Mouse (Mus musculus) ovary, postnatal 14 days (tissue): Measurements from ENCODE around the gene Bicd2.

Experiments
- DNase-seq: peaks from one replicate; pipeline ENCODE4 v3.0.0; 2022; ENCODE audit warnings: low spot score

Bicd2 gene

DNA sequence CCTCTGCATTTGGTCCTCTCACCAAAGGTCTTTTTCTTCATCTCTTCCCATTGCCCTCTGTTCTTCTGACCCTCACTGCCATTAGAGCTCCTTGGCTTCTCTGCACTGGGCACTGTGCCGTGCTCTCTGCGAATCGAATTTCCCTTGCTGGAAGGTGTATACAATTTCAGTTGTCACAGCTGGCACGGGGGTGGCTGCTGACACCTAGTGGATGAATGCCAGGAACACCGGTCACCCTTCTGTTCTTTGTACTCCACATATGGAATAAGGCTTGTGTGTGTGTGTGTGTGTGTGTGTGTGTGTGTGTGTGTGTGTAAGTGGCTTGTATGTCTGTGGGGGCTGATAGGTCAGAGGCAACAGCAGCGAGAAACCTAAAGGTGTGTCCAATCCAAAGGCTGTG lies 58.8 kb downstream of the Bicd2 start:
- DNase-seq, result peak; percentile 15

GRCm38 (mm10) chr13:49402628-49403027 lies 61.2 kb downstream of the Bicd2 start:
- no peak for DNase-seq

DNA sequence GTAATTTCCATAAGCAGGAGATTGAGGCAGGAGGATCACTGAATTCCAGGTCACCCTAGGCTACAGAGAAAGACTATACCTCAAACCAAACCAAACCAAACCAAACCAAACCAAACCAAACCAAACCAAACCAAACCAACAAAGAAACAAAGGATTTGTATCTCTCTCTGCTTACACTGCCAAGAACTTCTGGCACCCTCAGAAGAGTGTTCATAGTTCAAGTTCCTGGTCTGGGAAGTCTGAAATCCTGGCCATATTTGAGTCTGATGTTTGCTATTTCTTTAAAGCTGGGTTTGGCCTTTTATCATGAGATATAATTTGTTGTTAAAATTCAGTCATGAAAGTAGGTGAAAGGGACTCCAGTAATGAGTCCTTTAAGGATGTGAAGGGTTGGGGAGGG lies 66.4 kb downstream of the Bicd2 start:
- DNase-seq, result no peak

DNA sequence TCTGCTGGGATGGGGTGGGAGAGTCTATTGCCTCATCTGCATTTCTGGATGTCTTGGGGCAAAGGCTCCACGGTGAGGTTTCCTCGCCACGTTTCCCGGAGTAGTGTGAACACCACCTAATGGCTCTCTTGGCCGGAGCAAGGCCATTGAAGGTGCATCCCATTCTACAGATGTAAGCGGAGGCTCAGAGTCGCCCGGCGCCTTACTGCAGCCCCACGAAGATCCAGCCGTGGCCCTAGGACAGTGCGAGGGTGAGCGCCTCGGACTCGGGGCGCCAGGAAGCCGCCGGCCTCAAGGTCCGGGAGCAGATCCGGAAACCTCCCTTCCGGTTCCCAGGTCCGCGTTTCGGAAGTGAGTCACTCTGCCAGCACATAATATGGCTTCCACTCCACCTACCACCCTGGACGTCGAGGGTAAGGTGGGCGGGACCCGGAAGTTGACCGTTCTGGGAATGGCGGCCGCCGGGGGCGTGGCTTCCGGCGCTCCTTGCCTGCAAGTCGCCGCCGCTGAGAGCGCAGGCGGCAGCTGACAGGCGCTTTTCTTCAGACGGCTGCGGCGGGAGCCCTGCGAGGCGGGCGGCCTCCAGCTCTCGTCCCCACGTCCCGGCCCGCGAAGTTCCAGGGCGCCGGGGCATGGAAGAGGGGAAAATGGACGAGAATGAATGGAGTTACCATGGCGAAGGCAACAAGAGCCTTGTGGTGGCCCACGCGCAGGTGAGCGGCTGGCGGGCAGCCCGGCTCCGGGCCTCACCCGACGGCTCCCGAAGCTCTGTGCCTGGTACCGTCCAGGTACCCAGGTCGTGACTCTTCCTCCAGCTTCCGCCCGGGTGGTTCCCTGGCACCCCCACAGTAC lies 79.6 kb downstream of the Bicd2 start, which contains the start of gene Ippk:
Ippk (plus strand) TSS at position 496 of the 852 bp plus-strand sequence.
- peak; percentile 95 for DNase-seq

- DNase-seq, result no peak
These were observed 80.2 kb downstream of the Bicd2 start for GRCm38 (mm10) chr13:49421606-49421917.

DNA sequence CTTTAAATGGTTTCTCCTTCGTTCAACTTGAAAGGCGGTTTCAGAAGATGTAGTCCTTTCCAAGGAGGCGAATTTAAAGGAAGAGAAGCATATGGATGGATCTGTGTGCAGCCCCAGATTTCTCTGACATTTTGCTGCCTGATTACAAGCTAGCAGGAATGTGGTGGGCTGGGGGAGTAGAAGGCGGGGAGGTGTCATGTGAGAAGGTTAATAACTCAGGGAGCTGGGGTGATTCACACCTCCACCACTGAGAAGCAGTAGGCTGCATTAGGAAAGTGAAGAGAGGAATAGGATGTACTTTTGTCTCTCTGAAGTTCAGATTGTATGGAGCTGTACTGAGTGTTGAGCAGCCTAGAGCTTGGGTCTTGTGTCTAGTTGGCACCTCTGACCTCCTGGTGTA lies 80.6 kb downstream of the Bicd2 start:
- DNase-seq, result no peak

DNA sequence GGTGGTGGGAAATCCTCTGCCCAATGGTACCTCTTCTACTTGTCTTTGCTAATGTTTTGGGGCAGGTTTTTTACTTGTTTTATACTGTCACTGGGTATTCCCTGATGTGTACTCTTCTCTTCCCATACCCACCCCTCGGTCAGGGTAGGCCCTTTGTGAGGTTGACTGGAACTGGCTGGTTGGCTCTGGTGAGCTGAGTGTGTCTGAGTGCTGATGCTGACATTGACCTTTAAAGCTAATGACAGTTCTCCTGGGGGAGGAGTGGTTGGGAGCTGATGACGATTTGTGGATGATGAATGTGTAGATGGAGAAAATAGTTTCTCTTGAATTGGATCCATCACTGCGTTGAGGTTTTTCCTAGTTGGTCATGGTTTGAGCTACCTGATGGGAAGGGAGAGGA lies 85.4 kb downstream of the Bicd2 start:
- DNase-seq, result no peak

DNA sequence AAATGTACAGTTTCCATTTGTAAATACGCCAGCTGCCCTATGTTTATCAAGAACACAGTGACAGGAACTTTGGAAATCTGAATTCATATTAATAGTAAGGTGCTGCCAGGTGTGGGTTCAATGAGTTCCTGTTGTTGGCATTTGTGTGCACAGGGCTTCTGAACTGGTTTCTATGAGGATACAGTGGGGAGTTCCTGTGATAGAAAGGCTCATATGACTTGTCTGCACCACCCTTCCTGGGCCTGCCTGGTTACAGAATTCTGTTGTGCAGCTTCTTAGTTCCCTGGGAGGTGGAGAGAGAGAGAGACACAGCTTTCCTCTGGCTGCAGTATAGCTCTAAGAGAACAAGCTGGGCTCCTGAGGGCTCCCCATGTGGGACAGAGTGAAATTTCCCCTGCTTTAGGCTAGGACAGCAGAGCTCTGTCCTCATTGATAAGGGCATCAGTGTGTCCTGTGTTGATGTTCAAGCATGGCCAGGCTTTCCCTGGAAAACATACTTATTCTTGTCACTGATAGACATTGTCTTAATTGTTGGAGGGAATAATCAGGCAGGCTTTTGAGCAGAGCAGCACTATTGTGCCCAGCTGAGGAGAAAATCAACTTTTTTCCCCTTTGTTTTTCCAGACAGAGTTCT lies 86.8 kb downstream of the Bicd2 start:
- DNase-seq, result no peak

GRCm38 (mm10) chr13:49430529-49430928 lies 89.1 kb downstream of the Bicd2 start:
- no peak for DNase-seq

GRCm38 (mm10) chr13:49433268-49434029 lies 92.1 kb downstream of the Bicd2 start:
- no peak for DNase-seq

DNA sequence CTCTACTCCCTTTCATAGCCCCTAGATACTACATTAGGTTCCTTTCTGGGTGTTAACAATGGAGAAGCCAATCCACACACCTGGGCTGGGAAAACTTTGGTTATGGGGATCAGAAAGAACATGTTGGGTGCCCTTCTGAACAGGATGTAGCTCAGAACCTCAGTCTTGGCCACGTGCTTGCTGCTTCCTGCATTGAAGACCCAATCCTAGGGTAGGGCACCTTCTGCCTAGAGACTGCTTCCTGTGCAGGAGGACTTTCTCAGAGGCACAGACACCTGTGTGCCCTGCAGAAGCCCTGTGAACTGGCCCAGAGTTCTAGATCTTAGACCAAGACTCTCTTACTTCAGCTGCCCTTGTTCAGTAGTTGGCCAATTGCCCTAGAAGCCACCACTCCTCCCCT lies 94.4 kb downstream of the Bicd2 start:
- DNase-seq, result no peak

DNA sequence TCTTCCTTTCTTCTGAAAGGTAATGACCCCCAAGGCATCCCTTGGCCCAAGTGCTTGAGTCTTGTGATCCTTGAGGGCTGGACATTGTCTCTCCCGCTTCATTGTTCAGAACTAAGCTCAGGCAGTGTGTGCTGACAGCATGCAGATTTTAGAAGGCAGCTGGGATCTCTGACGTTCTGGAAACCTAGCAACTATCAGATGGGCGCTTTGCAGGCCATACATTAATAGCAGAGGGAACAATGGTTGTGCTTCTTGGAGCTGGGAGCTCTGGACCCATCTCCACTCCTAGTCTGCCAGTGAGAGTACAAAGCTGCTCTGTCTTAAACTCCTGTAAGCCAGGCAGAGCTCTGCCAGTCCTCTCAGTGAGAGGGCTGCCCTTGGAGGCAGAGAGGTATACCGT lies 94.8 kb downstream of the Bicd2 start:
- no peak for DNase-seq
